Mouse (Mus musculus): Measurements from ENCODE around the gene Cdon.

Gene Cdon

DNA sequence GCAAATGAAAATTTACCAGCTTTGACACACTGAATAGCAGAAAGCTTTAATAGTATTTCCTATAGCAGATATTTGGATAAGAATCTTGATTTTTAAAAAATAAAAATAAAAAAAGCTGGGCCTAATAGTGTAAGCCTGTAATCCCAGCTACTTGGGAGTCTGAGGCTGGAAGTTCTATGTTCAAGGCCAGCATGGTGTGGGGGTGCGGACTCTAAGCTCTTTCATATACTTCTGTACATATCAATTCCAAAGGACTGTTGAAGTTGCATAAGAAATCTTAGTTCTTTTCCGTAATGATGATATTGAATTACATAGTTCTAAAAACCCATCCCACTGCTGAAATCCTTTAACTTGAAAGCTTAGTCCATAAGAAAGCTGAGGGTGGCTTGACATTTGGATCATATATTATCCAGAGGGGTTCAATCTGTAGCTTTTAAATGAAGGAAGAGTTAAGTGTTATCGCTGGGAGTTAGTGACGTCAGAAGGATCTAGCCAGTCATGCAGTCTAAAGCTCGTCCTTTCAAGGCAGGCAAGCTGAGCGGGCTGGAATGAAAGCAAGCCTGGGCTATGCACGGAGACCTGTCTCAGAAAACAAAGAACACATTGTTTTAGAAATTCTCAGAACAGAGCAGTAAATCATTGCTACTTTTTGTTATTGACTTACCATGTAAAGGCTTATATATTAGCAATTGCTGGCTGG, 72.3 kb downstream of the Cdon start:
- no peak for DNase-seq (ENCODE audit: low spot score in 2 of 2)

DNA sequence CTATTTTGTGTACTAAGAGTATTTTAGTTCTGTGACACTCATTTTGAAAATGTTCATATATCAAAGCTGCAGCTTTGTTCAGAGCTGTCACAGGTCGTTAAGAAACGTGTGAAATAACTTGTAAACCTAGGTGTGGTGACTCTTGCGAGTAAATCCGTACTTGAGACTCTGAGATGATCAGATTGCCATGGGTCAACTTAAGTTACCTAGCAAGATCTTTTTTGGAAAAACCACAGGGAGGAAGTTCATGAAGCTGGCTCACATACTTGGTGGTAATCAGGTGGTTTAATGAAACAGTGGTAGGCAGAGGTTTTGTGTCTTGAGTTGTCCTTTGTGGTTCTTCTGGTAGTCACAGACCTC, 72.8 kb downstream of the Cdon start:
- DNase-seq (ENCODE audit: low spot score in 2 of 2) = no peak

DNA sequence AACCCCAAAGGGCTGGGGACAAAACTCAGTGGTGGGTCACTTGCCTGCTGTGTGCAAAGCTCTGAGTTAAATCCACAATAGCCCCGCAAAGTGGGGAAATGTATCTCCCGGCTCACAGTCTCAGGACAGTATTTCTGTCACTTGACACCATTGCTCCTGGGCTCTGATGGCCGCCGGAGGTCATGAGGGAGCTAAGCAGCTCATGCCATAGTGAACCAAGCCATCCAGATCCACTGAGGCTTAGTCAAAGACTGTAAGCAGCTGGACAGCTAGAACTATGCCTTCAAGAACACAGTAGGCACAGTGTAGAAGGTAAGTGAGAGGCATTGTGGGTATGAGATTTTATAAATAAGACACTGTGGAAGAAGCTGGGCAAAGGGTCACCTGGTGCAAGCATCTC, 74.0 kb downstream of the Cdon start:
- DNase-seq (ENCODE audit: low spot score in 2 of 2) = no peak

DNA sequence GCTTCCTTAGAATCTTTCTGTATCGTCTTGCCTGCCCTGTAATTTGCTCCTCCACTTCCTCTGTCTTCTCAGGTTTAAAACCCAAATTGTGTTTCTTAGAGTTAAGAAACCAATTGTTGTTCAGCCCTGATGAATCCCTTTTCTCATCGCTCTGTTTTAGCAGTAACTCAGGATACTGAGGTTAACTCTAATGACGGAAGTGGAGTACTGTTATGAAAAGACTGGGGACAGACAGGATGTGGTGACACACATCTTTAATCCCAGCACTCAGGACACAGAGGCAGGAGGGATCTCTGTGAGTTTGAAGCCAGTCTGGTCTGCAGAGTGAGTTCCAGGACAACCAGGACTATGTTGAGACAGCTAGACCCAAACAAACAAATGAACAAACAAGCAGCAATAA, 74.5 kb downstream of the Cdon start:
- no peak for DNase-seq (ENCODE audit: low spot score in 2 of 2)

DNA sequence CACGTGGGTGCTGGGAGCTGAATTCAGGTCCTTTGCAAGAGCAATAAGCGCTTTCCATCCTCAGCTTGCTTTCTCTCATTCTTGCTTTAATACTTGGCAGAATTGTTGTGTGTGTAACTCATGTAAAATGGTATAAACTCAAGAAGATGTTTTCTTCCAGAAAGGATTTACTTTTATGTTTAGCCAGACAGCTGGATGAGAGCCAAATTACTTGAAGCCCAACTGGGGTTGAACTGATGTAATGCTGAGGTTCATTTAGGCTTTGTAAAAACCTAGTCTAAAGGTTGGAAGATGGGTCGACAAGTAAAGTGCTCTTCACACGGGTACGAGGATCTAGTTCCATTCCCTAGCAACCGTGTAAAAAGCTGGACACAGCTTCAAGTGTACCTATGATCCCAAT, 79.0 kb downstream of the Cdon start:
- DNase-seq (ENCODE audit: low spot score in 2 of 2) = no peak

DNA sequence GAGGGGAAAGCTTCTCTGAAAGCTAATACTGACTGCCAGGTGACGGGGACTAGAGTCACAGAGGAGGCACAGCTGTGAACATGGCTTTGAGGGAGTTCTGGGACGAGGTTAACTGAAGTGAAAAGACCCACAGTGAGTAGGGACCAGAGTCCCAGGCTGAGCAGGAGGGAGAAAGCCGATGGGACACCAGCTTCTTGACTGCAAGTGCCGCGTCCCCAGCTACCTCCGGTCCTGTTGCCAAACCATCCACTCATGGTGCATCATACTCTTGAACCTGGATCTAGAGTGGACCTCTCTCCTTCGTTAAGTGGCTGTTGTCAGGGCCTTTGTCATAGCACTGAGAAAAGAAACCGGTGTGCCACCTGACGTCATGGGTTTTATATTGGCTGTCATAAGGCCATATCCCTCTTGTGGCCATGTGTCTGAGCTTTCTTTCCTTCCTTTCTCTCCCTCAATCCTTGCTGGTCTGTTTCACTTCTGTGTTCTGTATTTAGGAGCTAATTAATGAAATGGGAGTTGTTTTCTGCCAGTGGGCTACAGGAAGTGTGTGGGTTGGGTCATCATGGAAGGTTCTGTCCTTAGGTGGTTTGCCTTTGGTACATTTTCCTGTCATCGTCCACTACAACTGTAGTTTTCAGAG, 81.6 kb downstream of the Cdon start:
- DNase-seq (ENCODE audit: low spot score in 2 of 2) = no peak

DNA sequence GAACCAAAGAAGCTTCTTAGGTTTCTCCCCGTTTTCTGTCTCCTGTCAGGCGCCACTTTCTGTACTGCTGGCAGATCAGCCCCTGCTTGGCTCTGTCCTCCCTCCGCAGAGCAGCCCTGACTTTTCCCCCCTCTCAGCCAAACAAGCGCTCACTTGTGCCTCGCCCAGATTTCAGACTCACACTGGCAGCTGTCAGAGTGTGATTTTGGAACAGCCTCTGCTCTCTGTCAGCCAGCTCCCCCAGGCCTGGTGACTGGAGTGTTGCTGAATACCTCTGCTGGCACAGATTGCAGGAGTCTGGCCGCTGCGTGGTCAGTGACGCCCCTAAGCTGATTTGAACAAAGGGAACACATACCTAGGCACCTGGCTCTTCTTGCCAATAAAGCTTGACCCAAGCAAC, 87.3 kb downstream of the Cdon start:
- peak; percentile 7 to 55 for DNase-seq (ENCODE audit: low spot score in 2 of 2)

DNA sequence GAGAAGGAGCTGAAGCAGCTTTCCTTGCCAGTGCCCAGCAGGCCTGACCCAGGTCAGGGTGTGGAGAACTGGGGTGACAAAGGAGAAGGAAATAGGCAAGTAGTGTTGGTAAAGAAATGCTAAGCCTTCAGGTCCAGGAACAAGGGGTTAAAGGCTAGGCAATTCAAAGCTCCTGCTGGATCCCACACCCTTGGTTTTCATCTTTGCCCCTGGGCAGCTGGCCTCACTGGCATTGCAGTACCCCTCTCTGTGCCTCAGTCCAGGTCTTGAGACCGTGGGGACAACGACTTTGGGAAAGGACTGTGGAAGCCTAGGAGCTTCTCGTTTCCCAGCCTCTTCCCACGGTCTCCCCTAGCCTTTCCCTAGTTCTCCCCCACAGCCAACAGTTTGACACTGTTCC, 93.0 kb downstream of the Cdon start:
- DNase-seq (ENCODE audit: low spot score in 2 of 2) = no peak

DNA sequence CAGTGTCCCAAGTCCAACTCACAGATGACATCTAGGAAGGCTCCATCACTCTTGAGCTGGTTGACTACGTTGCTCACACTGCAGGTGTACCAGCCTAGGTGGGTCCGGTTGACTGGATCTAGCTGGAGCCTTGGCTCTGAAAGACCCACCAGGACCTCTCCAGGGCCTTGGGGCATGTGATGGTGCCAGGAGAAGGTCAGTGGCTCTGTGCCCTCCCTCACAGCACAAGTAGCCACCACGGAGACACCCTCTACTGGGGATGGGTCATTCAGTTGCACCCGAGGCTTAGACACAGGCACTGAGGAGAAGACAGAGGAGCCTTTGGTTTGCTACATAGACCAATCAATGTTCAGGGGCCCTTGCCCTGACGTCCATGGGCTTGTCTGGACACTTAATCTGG, 95.3 kb downstream of the Cdon start:
- DNase-seq (ENCODE audit: low spot score in 2 of 2) = no peak

DNA sequence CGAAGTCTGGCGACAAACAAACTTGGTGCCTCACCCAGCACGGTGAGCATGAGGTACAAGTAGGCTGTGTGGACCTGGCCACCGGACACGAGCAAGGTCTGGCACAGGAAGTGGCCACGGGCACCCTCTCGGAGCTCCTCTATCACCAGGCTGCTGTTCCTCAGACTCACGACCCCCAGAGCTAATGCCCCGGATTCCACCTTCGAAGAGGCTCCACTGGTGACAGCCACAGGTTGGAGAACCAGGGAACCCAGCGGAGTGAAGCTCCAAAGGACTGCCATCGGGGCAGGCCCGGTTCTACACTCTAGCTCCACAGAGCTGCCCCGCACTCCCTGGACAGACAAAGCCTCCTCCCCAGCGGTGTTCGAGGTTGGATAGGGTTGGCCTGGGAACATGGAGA, 95.8 kb downstream of the Cdon start:
- no peak for DNase-seq (ENCODE audit: low spot score in 2 of 2)

DNA sequence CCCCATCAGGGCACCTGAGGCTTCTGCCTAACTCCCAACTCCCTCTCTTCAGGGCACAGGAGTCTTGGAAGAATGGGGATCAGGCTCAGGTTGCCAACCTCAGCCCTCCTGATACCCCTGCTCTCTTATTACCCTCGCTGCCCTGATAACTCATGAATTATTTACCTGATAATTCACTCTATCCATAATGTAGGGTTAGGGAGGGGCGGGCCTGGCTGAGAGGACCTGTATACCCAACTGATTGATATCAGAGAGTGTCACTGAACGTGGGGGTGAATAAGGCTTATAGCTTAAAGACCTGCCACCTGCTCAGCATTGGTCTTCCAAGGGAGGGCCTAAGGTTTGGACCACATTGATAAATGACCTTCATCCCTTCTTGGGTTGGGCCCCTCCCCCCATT, 97.2 kb downstream of the Cdon start, which contains the start of gene Gm1113:
Gm1113 (minus strand) TSS at position 101 of the 400 bp plus-strand sequence.
- no peak for DNase-seq (ENCODE audit: low spot score in 2 of 2)

DNA sequence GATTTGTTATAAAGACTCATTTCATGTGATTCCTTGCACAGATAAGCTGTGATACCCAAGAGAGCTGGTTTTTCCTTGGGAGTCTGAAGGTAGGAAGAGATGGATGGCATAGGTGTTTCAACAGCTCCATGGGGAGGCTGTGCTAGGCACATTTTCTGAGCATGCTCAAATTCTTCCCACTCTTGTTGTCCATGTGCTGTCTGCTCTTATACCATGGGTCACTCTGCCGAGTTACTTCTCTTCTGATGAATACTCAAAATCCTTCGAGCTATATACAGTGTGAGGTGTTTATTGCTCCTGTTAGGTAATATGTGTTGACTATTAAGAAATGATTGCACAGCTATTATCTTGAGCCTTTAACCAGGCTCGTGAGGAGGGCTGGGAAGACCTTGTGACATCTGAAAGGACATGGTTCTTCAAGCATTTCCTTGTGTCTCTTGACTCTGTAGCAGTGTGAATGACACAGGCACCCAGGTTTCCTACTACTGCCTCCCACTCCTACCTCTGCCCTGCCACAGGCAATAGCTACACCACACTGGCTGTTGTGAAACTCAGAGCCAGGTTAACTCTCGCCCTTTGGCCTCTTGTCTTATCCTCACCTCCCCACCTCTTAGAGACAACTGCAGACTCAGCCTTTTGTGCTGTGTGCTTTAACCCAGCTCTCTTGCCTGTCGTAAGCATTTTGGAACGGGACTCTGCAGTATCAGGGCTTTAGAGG, 99.9 kb downstream of the Cdon start:
- no peak for DNase-seq (ENCODE audit: low spot score in 2 of 2)

DNA sequence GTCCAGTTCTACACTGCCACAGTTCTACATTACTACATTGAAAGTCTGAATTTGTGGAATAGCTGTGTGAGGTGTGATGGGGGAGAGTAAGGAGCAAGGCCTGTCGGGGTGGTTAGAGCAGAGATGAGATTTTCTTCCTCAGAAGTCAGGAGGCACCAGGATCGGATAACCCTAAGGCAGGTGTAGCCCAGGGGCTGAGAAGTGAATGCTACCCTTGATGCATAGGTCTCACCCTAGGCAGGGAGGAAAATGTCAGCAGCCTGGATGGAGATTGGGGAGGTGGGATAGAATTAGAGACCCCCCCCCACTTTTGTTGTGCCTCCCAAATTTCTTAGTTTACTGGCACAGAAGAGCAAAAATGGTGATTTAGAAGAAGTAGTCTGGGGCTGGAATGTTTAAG, 101.3 kb downstream of the Cdon start:
- DNase-seq (ENCODE audit: low spot score in 2 of 2) = no peak

DNA sequence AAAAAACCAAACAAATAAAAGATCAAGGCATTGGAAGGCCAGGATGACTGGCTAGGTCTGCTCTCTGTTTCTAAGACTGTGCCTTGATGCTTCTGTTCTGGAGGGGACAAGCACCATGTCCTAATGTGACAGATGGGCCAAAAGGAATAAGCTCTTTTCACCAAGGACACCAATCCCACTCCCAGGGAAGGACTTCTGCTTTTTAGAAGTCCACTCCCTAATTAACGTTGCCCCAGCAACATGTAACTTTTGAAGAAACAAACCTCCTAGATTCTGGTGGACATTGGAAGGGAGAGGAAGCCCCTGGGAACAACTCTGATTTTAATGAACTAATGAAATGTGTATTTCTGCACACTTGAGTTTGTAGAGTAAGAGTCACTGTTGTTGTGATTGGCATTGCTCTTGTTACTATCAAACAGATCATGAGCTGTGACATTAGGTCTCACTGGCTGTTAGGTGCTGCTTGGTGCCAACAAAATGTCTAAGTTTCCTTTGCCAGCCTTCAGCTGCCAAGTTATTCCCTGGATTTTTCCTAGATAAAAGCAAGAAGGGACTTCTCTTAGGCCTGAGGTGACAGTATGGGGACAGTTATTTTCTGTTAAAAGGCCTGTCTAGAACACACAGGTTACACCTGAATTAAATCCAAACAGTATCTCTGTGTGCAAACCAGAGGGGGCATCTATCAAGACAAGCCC, 102.0 kb downstream of the Cdon start:
- no peak for DNase-seq (ENCODE audit: low spot score in 2 of 2)

DNA sequence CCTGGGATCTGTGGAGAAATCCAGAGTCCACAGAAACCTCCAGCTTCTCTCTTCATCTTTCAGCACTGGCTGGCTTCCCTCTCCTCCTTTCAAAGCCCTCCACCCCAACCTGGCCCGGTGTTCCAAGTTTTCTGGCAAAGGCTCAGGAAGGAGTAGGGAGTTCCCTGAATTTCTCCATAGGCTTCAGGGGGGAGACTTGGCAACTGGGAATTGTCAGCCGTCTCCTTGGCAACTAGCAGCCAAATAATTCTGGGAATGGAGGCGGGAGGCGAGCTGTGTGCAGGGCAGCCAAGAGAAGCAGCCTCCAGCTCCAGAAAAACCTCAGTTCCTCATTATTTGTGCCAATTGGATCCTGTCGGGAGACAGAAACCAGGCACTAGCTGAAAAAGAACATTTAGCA, 102.6 kb downstream of the Cdon start:
- DNase-seq (ENCODE audit: low spot score in 2 of 2) = peak; percentile 6 to 58

DNA sequence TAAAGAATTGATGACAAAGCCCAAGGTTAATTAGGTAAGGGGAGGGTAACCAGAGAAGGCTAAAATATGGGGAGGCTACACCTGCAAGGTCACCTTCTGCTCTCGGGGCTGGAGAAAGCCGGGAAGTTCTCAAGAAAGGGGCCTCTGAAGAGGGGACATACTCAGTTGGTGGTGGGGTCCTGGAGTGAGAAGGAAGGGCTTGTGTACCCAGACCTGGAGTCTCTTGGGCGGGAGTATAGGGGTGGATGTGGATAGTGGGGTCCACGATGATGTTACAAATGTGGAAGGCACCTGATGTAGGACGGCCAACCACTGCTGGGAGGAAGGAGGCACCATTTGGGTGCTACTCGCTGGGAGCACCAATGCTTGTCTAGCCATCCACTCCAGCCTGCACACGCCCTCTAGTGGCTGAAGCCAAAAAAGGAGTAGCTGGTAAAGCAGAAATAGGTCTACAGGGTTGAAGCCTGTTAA, 103.0 kb downstream of the Cdon start:
- DNase-seq (ENCODE audit: low spot score in 2 of 2) = peak; percentile 56 to 73

DNA sequence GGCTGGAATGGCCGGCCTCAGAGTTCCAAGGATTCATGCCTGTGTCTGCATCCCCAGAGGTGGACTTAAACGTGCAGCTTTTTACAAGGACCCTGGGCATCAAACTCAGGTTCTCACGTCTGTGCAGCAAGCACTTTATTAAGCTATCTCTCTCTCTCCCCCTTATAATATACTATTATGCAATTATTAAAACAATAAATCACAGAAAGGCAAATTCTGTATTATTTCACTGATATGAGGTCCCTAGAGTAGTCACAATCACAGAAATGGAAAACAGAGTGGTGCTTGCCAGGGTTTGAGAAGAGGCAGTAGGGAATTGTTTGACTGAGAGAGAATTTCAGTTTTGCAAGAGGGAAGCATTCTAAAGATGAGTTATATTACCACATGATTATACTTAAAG, 108.2 kb downstream of the Cdon start:
- DNase-seq (ENCODE audit: low spot score in 2 of 2) = no peak

DNA sequence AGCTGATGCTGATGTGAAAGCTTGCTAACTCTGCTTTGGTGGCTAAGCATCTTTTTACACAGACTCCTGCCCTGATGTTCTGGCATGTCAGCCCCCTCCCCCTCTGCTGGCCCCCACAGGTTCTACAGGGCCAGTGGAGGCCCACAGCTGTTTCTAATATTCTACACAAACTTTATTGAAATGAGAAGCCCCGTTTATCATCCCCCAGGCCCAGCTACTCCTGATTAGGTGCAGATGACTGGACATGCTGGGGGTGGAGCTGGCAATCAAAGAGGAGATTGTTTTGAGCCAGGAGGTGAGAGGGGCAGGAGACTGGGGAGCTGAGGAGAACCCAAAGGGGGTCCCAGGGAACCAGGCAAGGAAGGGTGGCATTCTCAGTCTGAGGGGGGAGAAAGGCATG, 108.9 kb downstream of the Cdon start:
- DNase-seq (ENCODE audit: low spot score in 2 of 2) = no peak

DNA sequence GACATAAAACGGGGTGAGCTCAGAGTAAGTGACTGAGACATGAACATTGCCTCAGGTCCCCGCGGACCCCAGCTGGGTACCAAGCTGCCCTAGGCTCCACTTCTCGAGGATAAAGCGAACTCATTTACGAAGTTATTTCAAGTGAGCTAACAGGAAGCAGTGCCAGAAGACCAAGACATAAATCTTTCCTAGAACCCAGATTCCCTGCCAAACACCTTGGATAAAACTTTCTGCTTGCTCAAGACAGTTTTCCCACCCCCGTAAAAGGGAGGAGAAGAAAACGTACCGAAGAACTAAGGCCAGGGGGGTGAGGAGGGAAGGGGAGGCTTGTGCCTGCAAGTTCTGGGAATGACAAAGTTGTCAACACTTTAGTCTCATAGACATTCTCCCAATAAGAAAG, 112.3 kb downstream of the Cdon start:
- peak in 1 of 2 experiments; percentile 36 for DNase-seq (ENCODE audit: low spot score in 2 of 2)

DNA sequence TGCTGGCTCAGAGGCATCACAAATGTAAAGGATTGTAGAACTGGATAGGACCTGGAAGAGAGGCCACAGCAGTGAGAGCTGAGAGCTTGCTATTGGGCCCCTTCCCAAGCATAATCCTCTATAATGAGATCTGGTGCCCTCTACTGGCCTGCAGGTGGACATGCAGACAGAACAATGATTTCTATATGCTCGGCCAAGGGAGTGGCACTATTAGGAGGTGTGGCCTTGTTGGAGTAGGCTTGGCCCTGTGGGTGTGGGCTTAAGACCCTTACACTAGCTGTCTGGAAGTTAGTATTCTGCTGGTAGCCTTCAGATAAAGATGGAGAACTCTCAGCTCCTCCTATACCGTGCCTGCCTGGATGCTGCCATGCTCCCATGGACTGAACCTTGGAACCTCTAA, 114.2 kb downstream of the Cdon start:
- DNase-seq (ENCODE audit: low spot score in 2 of 2) = no peak

DNA sequence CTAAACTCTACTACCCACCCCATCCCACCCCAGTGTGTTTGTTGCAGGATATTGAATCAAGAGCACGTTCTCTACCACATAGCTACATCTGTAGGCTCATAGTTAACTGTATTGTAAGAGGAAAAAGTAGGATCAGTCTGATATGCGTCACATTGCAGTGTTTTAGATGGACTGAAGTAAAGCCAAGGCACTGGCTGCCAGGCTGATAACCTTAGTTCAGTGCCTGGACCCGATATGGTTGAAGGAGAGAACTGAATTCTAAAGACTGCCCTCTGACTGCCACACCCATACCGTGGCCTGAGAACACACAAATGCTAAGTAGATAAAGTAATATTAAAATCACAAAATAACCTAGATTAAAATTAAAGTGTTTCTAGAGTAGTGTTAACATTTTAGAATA, 114.9 kb downstream of the Cdon start:
- no peak for DNase-seq (ENCODE audit: low spot score in 2 of 2)

DNA sequence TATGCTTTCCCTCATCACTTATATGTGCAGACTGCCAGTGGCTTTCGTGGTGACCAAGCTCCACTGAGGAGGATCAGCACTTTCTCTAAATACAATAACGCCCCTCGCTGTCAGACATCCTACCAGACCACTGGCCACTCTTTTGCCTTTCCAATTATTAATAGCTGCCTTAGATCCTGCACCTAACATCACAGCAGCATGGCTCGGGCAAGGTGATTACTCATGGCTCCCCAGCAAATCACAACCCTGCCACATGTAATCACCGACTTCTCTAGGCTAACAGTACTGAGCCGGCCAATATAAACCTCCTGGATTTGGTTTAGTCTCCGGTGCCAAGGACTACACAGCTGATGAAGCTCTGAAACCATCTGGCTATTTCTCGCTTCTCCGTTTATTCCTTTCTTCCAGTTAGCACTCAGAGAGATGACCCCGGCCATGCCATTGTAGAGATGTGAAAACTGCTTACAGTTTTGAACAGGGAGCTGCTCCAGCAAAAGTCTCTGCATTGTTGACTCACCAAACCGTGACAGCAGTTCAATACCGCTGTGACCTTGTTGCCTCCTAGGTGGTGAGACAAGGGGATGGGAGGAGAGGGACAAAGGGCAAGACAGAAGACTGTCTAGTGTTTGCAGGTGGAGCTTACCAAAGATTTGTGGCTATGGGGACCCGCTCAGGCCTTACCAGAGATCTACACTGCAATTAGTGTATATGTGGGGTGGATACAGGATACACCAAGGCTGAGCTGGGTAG, 118.2 kb downstream of the Cdon start:
- DNase-seq (ENCODE audit: low spot score in 2 of 2) = no peak

Data from urinary bladder, postnatal 36 days (tissue).